Mouse (Mus musculus): ENCODE measurements around the gene Pzp.

Pzp gene

DNA sequence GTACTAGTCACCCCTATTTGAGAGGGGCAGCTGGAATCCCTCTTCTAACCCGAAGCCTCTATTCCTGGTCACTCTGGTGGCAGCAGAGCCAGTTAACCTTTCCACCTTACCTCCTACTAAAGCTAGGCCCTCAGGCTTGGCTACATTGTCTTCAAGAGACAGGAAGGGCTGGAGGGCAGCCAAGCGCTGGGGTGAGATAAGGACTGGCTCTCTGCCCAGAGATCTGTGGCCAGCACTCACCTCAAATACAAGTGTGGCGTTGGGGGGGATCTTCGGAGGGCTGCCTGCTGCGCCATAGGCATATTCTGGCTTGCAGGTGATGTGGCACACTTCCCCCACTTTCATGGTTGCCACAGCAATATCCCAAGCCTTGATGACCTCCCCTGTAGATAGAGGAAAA, 91.0 kb downstream of the Pzp start:
- peak; percentile 87 to 92 for DNase-seq

Measured in lung, adult 18-20 months (tissue).